Mouse (Mus musculus): ENCODE results near the gene Ccnl2. TPM values are rescaled to one million over a fixed set of nuclear protein-coding genes. Genes with fewer than 3 reads are reported as not detected.

Ccnl2 gene
- polyA plus RNA-seq, 1 experiment: 86.1 TPM

- no peak overlapping the region for H3K4me3 ChIP-seq (ENCODE audit: low read depth, low read length)
- no peak overlapping the region for H3K9ac ChIP-seq (ENCODE audit: low read depth, poor library complexity, severe bottlenecking)
Observed at GRCm38 (mm10) chr4:155871404-155871803, 59.1 kb downstream of the Ccnl2 start.

More at GRCm38 (mm10) chr4:155871404-155871803, 59.1 kb downstream of the Ccnl2 start:
- H3K4me1 ChIP-seq (ENCODE audit: control insufficient read depth, insufficient read depth, low read length): no peaks in the 10 kb centered on the region
- no peaks in the 10 kb centered on the region for H3K9me3 ChIP-seq (replicated peaks; ENCODE audit: control insufficient read depth, insufficient read depth, low read length, poor library complexity, severe bottlenecking)
- H3K27me3 ChIP-seq (ENCODE audit: control insufficient read depth, insufficient read depth, low read length, poor library complexity, severe bottlenecking): no peaks in the 10 kb centered on the region
- H3K36me3 ChIP-seq (ENCODE audit: control insufficient read depth, insufficient read depth, low read length, poor library complexity, severe bottlenecking): peaks cover 25% of the 10 kb centered on the region
- no peak for TF ChIP-seq CTCF (IDR thresholded peaks at IDR 0.05; ENCODE audit: low read depth, low read length)
- TF ChIP-seq POLR2A (IDR thresholded peaks at IDR 0.05; ENCODE audit: insufficient read depth, low read length): no peak
- TF ChIP-seq EP300 (IDR thresholded peaks at IDR 0.05; ENCODE audit: insufficient read depth, low read depth, low read length): no peak
- no peak overlapping the region for H3K27ac ChIP-seq (ENCODE audit: insufficient read depth, low read length)

Other genes starting within 250 kb of the Ccnl2 start
- 19.4 and 20.2 TPM in 2 replicates for gene Slc35e2, start 211.1 kb upstream of the Ccnl2 start, polyA plus RNA-seq (2011; ENCODE audit: insufficient read depth, insufficient read length, low read depth, missing spikeins)
- gene Cdk11b, start 187.6 kb upstream of the Ccnl2 start, polyA plus RNA-seq (2011; ENCODE audit: insufficient read depth, insufficient read length, low read depth, missing spikeins): 105 and 113 TPM in 2 replicates
- not detected in 2 replicates for gene Gm10563, start 167.1 kb upstream of the Ccnl2 start, polyA plus RNA-seq (2011; ENCODE audit: insufficient read depth, insufficient read length, low read depth, missing spikeins)
- gene Mmp23, start 159.1 kb upstream of the Ccnl2 start, polyA plus RNA-seq (2011; ENCODE audit: insufficient read depth, insufficient read length, low read depth, missing spikeins): 11.7 and 13.6 TPM in 2 replicates
- 13.4 and 18.4 TPM in 2 replicates for gene Mib2, start 143.3 kb upstream of the Ccnl2 start, polyA plus RNA-seq (2011; ENCODE audit: insufficient read depth, insufficient read length, low read depth, missing spikeins)
- gene Fndc10, start 118.1 kb upstream of the Ccnl2 start, polyA plus RNA-seq (2011; ENCODE audit: insufficient read depth, insufficient read length, low read depth, missing spikeins): 11.9 and 15.0 TPM in 2 replicates
- 144 and 151 TPM in 2 replicates for gene Ssu72, start 107.7 kb upstream of the Ccnl2 start, polyA plus RNA-seq (2011; ENCODE audit: insufficient read depth, insufficient read length, low read depth, missing spikeins)
- 0.21 and 0.54 TPM in 2 replicates for gene Tmem240, start 77.7 kb upstream of the Ccnl2 start, polyA plus RNA-seq (2011; ENCODE audit: insufficient read depth, insufficient read length, low read depth, missing spikeins)
- 78.2 and 89.5 TPM in 2 replicates for gene Atad3a, start 51.4 kb upstream of the Ccnl2 start, polyA plus RNA-seq (2011; ENCODE audit: insufficient read depth, insufficient read length, low read depth, missing spikeins)
- gene Vwa1, start 37.8 kb upstream of the Ccnl2 start, polyA plus RNA-seq (2011; ENCODE audit: insufficient read depth, insufficient read length, low read depth, missing spikeins): 0.67 and 0.99 TPM in 2 replicates
- 0.26 and 0.40 TPM in 2 replicates for gene Tmem88b, start 26.6 kb upstream of the Ccnl2 start, polyA plus RNA-seq (2011; ENCODE audit: insufficient read depth, insufficient read length, low read depth, missing spikeins)
- not detected in 2 replicates for gene Ankrd65, start 22.1 kb upstream of the Ccnl2 start, polyA plus RNA-seq (2011; ENCODE audit: insufficient read depth, insufficient read length, low read depth, missing spikeins)
- gene Mrpl20, start 9.6 kb upstream of the Ccnl2 start, polyA plus RNA-seq (2011; ENCODE audit: insufficient read depth, insufficient read length, low read depth, missing spikeins): 70.0 and 82.8 TPM in 2 replicates
- 70.6 and 76.0 TPM in 2 replicates for gene Aurkaip1, start 18.8 kb downstream of the Ccnl2 start, polyA plus RNA-seq (2011; ENCODE audit: insufficient read depth, insufficient read length, low read depth, missing spikeins)
- gene Mxra8, start 27.2 kb downstream of the Ccnl2 start, polyA plus RNA-seq (2011; ENCODE audit: insufficient read depth, insufficient read length, low read depth, missing spikeins): 21.1 and 26.1 TPM in 2 replicates
- 15.2 and 20.3 TPM in 2 replicates for gene Dvl1, start 34.9 kb downstream of the Ccnl2 start, polyA plus RNA-seq (2011; ENCODE audit: insufficient read depth, insufficient read length, low read depth, missing spikeins)
- gene Tas1r3, start 50.9 kb downstream of the Ccnl2 start, polyA plus RNA-seq (2011; ENCODE audit: insufficient read depth, insufficient read length, low read depth, missing spikeins): 0.28 and 0.44 TPM in 2 replicates
- gene Cptp, start 57.0 kb downstream of the Ccnl2 start, polyA plus RNA-seq (2011; ENCODE audit: insufficient read depth, insufficient read length, low read depth, missing spikeins): 6.0 and 7.9 TPM in 2 replicates
- gene Ints11, start 57.1 kb downstream of the Ccnl2 start, polyA plus RNA-seq (2011; ENCODE audit: insufficient read depth, insufficient read length, low read depth, missing spikeins): 43.3 and 45.3 TPM in 2 replicates
- 15.3 and 19.4 TPM in 2 replicates for gene Pusl1, start 79.3 kb downstream of the Ccnl2 start, polyA plus RNA-seq (2011; ENCODE audit: insufficient read depth, insufficient read length, low read depth, missing spikeins)
- gene Acap3, start 79.3 kb downstream of the Ccnl2 start, polyA plus RNA-seq (2011; ENCODE audit: insufficient read depth, insufficient read length, low read depth, missing spikeins): 2.6 and 3.8 TPM in 2 replicates
- gene Ube2j2, start 131.3 kb downstream of the Ccnl2 start, polyA plus RNA-seq (2011; ENCODE audit: insufficient read depth, insufficient read length, low read depth, missing spikeins): 100 and 104 TPM in 2 replicates
- gene C1qtnf12, start 149.8 kb downstream of the Ccnl2 start, polyA plus RNA-seq (2011; ENCODE audit: insufficient read depth, insufficient read length, low read depth, missing spikeins): 18.8 and 19.1 TPM in 2 replicates
- 2.5 and 2.6 TPM in 2 replicates for gene B3galt6, start 180.2 kb downstream of the Ccnl2 start, polyA plus RNA-seq (2011; ENCODE audit: insufficient read depth, insufficient read length, low read depth, missing spikeins)
- 82.8 and 88.9 TPM in 2 replicates for gene Sdf4, start 180.4 kb downstream of the Ccnl2 start, polyA plus RNA-seq (2011; ENCODE audit: insufficient read depth, insufficient read length, low read depth, missing spikeins)
- gene Tnfrsf4, start 201.4 kb downstream of the Ccnl2 start, polyA plus RNA-seq (2011; ENCODE audit: insufficient read depth, insufficient read length, low read depth, missing spikeins): 2.4 and 2.9 TPM in 2 replicates
- not detected in 2 replicates for gene Tnfrsf18, start 213.7 kb downstream of the Ccnl2 start, polyA plus RNA-seq (2011; ENCODE audit: insufficient read depth, insufficient read length, low read depth, missing spikeins)
- gene Ttll10, start 246.9 kb downstream of the Ccnl2 start, polyA plus RNA-seq (2011; ENCODE audit: insufficient read depth, insufficient read length, low read depth, missing spikeins): 2.5 and 3.3 TPM in 2 replicates